Mouse (Mus musculus): ENCODE data around the gene Rgs6.

The Rgs6 gene

DNA sequence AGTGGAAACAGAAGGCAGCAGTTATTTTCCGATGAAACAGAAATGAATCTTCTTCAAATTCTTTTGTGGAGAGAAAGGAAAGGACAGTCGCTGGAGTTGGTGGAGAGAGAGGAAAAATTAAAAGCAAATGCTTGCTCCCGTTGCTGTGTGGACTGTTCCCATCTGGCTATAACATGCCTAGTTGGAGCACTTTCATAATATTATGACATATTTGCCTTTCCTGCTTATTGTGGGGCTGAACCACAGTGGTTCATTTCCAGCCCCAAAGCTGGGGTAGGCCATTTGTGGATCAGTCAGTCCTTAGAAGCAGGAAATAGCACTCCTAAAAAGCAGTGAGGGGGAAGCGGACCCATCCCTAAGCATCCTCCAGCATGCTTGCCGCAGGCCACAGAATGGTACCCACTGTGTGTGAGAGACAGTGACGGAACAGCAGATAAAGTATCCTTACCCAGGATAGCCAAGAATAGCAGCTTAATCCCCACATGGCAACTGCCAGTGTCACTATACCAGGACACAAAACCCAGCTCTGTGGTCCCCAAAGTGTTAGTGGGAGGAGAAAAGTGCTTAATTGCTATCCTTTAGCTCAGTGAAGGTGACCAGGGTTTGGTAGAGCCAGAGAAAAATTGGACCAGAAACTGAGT lies 456.0 kb downstream of the Rgs6 start:
- no peak for DNase-seq

DNA sequence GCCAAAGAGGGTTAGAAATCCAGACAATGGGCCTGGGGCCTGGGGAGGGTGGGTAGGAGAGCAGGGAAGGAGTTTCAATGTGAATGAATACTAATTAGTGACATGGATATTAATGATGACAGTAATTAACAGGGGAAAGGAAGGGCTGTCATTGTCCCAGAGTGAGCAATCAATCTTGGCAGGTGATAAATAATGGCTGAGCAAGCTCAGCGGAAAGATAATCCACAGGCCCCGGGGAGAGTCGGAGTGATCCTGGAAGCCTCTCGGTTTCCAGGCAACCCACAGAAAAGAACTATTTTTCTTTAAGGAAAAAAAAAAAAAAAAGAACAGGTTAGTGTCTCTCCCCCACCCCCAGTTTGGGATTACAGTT lies 456.5 kb downstream of the Rgs6 start:
- no peak for DNase-seq

DNA sequence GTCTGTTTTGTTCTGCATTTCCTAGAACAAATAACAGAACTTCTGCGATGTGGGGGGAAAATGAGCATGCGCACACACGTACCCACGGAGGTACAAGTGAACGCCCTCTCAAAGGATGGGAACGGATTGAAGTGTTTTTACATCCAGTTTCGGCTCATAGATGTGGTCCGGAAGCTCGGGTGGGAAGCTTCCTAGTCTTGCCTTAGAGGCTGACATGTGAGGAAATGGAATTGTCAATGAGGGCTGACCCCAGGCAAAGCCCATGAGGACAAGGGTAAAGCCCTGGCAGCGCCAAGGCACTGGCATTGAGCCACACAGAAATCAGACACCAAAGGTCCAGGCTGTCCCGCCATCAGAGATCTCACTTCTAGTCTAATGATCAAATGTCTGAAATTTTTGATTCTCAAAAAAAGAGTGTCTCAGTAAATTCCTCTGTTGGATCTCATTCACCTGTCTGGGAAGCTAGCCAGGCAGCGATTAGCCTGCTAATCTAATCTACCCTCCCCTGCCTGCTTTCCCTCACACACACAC lies 457.0 kb downstream of the Rgs6 start:
- no peak for DNase-seq

DNA sequence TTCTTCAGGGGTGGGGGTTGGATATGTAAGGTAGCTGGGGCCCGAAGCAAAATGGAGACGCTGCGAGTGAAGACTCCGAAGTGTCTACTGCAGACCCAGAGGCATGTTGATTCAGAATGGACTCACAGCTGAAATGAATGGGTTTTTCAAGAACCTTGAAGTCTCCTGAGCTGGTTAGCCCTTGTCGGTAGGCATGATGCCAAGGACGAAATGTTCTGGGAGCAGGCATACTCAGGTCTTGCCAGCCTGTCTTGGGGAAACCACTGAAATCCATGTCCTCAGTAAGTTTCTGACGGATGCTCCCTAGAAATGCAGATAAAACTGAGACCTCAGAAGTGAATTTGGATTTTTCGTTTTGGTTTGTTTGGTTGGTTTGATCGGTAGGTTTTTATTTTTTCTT lies 458.6 kb downstream of the Rgs6 start:
- no peak for DNase-seq

DNA sequence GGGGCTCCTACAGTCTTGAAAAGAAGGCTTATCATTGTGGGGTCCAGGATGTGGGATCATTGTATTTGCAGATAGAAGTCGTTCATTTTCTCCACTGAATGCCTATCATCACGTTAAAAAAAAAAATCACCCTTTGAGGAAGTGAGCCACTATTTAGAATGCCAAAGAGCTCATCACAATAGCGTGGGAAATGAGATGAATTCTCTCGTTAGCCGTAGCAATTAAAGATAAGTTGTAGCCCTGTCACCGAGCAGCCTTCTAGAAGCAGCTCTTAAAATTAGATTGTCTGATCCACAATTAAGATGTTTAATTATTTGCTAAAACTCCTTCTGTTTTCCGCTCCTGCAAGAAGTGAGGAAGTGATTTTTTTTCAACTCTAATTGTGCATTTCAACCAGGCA lies 459.6 kb downstream of the Rgs6 start:
- no peak for DNase-seq

DNA sequence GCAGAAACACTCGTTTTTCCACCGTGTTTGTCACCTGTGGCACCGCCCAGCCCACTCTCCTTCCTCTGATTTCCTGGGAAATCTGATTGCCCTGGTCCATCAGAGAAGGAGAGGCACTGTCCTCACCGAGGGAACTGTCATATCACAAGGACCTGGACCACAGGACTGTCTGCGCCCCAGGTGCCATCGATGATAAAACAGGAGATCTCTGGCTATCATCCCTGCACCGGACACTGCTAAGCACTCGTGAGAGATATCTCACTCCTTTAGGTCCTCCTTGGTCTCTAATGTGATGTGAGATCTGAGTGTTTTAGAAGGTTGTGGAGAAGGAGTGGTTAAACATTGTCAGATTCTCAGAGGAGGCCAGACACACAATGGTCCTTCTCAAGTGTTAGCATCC lies 462.4 kb downstream of the Rgs6 start:
- no peak for DNase-seq

DNA sequence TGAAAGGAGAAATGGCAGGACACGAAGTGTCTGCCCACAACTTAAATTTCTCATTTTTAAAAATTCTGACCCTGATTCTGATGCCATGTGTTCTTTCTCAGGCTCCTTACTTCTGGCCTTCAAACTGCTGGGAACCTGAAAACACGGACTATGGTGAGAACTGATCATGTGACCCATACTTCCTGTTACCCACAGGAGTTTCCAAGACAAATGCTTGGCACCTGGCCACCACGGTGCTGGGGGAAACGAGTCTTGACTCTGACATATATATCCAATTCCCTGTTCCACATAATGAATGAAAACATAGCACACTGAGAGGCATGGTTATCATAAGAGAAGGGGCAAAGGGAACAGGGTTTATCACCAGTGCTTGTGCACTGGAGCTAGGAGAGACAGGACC lies 464.3 kb downstream of the Rgs6 start:
- DNase-seq: no peak

DNA sequence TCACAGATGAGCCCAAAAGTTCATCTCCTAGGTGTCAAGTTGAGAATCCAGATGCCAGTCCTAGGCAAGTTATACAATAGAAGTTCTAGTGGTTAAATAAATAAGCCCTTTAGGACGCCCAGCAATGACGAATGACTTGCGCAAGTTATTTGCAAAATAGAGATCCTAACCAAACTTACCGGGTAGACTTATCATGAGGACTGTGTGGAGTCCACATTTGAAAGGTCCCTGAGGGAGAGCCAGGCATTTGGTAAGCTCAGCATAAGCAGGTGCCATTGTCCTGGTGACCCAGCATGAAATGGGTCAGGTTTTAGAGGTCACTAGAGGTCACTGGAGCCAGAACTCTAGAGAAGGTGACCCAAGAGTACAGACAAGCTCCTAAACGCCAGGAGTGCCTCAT lies 467.6 kb downstream of the Rgs6 start:
- DNase-seq: no peak

DNA sequence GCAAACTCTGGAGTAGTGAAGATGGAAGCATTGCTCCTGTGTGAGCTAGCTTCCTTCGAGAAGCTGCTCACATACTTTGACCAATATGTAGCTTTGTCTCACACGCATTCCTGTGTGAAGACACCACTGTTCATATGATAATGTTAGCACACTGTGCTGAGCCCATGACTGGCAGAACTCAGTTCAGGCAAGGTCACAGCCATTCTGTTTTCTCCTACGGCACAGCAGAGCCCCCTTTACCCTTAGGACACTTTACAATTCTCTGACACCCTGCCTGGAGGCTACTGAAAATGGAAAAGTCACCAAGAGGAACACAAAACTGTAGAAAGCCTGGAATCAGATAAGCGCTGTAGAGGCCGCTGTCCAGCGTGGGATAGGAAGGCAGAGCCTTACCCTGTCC lies 478.3 kb downstream of the Rgs6 start:
- DNase-seq: no peak

DNA sequence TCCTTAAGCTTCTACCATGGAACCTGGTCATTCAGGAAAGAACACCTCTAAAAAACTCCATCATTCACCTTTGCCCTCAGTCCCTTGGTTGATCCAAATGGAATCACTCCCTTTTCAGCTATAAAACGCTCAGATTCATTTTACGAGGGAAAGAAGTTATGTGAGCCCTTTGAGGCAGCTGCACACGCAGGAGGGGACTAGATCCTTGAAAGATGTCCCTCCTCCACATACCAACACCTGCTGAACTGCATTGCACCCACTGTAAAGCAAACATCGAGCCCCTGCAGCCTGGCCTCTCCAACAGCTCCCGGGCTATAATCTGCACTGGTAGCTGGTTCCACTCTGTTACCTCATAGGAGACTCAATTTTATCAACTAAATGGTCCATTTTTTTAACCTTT lies 482.8 kb downstream of the Rgs6 start:
- DNase-seq: no peak

DNA sequence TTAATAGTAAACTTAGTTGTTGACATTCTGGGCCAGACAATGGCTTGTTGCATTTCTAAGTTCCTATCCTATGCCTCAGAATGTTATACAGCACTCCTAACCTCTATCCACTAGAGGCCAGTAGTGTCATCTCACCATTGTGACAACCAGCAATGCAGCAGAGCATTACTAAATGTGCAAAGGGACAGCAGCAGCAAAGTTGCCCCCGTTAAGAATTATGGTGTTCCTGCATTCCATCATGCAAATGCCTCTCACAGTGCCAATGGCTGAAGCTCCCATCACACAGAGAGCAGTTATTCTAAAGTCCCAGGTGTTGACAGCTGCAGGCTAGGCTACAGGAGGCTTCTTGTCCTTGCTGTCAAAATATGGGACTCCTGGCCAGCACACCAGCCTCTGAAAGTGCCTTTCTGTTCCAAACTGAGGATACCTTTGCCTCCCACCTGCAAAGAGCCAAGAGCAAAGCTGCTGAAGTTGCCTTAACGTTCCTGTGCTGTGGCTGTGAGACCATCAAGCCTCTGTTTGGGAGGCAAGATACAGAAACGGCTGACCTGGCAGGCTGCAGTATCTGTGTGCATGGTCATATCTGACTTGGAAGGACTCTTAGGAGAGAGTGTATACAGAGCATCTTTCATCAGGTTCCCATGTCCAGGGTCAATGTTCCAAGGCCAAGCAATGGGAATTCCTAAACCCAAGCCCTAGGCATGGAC lies 484.2 kb downstream of the Rgs6 start:
- DNase-seq: no peak

DNA sequence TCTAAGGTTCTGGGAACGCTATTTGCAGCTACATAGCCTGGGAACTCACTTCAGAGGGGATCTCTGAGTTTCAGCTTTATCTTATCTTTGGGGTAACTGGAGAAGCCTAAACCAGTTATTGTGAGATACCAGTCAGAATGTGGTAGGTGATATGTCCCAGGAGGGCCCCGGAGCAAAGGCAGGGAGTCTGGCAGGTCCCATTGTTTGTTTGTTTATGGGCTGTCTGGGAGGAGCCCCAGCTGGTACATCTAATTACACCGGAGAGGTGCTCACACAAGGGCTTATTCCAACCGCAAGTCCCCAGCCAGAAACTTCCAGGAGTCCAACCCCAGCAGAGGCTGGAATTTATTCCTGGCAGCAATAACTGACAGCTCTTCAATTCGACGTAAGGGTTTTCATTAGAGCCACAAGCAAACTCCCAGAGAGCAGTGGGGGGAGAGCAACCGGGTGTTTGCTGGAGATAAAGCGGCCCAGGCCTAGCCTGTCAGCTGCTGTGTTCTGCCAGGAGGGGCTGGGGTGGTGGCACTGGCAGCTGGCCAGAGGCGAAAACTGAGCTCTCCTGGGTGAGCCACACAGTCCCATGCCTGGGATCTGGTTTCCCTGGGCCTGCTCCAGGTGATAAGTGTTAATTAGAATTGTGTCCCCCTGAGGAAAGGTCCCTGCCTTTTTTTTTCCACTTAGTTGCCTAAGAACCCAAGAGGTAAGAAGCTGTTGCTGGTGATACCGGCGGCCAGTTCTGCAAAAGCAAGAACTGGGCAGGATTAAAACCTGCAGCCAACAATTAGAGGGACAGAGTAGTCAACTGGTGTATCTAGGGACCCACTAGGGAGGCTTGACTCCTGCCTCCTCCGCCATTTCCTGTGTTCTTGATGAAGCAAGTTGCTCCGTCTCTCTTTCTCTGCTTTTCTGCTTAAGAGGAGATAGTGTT lies 485.1 kb downstream of the Rgs6 start:
- DNase-seq: peak; percentile 11

DNA sequence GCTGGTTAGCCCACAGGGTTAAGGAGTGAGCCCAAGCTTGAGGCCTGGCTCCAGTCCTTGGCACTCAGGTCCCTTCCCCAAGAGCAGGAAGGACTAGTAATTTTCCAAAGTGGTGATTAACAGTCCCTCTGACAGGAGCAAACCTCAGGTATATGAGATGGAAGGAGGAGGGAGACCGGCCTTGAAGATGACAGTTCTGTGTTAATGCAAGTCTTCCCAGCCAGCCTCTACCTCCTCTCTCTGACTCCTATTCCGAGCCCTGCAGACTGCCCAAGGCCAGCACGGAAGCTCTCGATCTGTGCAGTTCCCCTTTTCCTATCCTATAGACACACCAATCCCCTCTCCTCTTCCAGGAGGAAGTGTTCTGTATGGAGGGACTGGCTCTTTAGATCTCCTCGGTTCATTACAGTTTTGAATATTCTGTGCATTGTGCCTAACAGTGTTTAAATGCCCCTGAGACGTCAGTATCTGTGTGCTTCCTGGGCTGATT lies 485.8 kb downstream of the Rgs6 start:
- no peak for DNase-seq

DNA sequence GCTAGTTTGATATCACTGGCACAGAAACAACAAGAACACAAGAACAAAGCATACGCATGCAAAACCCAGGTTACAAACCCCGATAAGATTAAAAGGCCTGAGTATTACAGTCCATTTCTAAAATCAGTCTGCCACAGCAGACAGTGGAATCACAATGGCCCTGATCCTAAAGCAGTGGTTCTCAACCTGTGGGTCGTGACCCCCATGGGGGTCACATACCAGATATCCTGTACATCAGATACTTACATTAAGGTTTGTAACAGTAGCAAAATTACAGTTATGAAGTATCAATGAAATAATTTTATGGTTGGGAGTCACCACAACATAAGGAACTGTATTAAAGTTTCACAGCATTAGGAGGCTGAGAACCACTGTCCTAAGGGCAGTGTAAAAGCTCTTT lies 488.1 kb downstream of the Rgs6 start:
- no peak for DNase-seq

DNA sequence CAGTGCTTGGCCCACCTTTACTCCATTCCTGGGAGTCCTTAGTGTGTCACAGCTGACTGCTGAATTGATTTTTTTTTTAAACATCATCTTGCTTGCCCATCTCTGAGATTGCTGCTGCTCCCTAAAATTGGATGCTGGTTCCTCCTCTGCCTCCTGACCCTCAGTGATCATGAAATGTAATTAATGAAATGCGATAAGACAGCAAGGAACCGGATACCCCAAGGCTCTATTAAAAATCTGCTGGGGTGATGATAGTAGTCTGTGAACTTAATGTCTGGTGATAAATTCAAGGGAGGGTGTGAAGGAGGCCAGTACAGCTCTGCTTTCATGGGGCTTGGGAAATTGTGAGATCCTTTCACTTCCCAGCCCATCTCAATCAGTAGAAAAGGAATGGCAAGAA lies 489.4 kb downstream of the Rgs6 start:
- no peak for DNase-seq

DNA sequence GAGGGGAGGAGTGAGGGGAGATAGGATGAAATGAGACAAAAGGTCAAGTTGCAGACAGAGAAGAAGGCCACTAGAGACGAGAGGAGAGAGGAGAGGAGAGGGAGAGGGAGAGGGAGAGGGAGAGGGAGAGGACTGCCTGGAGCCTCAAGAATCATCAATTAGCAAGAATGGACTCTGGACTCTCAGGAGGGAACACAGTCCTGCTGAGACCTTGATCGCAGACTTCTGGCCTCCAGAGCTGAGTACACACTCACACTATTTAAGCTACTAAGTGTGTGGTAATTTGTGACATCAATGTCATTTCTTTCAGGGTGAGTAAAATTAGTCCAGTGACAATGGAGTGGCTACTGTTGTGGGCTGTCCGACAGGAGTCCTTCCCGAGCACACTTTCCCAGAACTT lies 495.3 kb downstream of the Rgs6 start:
- no peak for DNase-seq

DNA sequence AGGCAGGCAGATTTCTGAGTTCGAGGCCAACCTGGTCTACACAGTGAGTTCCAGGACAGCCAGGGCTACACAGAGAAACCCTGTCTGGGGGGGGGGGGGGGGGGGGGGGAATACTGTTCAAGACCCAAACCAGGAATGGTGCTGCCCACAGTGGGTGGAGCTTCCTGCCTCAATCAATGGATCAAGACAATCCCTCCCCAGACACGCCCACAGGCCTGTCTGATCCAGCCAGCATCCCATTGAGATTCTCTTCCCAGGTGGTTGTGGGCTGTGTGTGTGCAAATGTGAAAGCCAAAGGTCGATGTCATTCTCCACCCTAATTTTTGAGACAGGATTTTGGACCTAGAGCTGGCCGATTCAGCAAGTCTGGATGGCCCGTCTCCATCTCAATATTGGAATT lies 496.5 kb downstream of the Rgs6 start:
- no peak for DNase-seq

DNA sequence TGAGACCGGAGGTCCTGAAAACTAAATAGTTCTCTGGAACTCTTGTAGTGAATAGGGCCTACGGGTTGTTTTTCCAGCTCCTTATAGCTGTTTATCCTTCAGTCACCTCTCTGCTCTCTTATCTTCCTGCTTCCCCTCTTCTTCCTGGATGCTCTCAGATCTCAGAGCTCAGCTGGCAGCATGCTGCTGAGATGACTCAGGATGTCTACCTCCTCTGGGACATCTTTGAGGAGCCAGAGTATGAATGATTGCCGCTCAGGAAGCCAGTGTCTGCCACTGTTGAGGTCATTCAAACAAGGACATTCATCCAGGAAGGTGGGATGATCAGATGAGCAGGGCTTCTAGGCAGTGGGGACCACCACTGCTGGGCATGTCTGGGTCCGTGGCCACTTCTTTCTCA lies 498.9 kb downstream of the Rgs6 start:
- DNase-seq: no peak

DNA sequence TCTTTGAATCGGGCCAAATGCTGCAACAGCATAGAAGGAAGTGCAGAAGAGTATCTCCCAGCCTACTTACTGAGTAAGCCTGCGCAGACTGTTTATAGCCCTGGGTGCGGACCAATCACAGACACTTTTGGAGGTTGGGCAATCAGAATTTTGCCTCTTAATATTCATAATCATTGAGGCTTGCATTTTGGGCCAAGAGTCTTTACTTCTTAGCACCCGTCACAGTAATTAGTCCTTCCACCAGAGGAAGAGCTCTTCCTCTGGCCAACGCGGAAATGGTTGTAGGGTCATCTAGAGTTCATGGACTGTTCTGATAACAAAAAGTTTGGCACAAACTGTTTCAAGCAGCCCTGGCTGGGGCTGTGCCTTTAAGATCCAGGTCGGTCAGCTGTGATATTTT lies 499.5 kb downstream of the Rgs6 start:
- DNase-seq: no peak

DNA sequence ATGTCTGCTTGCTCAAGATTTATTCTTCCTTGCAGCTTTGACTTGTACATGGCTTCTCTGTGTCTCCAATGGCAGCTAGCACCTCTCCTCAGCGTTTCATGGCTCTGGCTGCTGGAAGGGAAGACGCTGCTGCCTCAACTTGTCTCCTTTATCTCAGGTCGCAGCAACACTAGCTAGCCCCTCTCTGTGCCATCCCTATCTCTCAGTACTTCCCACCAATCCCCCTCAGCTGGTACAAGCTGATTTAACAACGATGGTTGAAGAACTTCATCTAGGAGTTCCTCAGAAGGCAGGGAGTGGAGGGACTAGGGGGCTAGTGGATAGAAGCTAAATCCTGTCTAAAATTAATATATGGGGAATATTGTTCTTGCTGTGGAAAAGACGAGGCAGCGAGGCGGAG lies 503.9 kb downstream of the Rgs6 start:
- no peak for DNase-seq

DNA sequence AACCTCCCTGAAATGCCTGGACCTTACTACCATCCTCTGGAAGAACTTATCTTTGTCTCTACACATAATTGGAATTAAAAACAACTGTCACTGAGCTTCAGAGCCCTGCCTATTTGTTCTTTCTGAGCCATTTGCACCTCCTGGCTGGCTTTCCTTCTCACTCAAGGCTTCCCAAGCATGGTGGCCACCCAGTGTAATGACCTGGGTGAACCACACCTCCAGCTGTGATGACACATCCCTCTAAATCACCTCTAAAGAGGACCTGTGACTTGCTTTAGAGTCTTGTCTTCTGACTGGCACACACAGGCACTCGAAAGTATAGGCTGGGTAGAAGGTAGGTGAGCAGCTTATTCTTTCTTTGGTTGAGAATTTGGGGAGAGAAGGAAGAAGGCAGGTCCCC lies 509.7 kb downstream of the Rgs6 start:
- no peak for DNase-seq

DNA sequence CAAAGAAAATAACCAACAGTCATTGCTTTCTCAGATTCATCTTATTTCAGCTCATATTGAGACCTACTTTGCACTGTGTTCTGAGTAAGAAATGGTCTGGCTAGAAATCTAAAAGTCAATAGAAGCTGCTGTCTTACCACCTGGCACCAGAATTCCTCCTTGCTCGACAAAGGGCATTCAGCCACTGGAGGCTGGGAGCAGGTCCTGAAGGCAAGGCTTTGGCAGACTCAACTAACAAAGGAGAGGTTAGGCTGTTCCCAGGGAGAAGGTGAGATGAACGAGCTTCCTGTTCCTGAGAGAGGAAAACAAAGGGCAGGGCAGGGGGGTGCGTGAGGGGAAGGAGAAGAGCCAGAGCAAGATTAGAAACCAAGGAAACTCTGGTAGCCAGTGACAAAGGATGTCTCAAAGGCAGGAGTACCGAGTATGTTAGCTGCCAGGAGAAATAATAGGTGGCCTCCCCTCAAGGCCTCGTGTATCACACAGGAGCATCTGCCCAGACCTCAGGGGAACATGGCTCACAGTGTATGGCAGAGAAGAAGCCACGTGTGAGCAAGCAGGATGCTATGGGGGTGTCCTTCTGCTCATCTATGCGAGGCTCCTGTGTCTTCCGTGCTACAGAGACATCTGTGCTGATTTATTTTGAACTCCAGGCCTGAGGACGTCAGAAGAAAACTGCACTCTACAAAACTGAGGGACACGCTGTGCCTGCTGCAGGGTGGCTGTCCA lies 510.7 kb downstream of the Rgs6 start:
- no peak for DNase-seq

DNA sequence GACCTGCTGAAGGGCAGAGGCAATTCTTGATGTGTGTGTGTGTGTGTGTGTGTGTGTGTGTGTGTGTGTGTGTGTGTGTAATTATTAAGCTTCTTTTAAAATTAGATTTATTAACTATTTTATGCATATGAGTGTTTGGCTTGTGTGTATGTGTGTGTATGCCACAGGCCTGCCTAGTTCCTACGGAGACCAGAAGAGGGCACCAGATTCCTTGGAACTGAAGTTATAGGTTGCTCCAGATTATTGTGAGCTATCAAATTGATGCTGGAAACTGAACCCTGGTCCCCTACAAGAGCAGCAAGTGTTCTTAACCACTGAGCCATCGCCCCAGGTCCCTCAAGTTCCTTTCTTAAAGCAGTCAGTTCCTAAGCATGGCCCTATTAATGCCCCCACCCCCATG lies 511.8 kb downstream of the Rgs6 start:
- DNase-seq: no peak
